Mouse (Mus musculus): ENCODE results near the gene Anapc16. TPM values are rescaled to one million over a fixed set of nuclear protein-coding genes. Genes with fewer than 3 reads are reported as not detected.

Gene Anapc16
- total RNA-seq, 1 experiment, result 54.5 TPM

DNA sequence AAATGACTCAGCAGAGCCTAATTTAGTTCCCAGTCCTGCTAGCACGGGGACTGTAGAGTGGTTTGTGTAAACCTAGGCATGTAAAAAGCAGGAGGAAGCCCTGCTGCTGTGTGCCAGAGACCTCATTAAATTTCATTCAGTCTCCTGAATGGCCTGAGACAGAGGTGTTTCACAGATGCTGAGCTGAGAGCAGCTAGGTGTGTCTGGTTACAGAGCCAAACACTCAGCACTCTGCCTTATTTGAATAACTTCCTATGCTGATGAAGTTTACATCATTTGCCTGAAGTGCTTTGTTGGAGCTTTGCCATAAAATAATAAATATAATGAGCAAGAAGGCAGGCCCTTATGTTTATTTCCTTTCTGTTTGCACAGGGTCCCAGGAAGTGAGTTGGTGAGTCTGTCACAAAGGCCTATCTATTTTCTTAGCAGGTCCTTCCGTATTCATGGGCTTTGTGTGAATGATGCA, 24.7 kb upstream of the Anapc16 start:
- Histone ChIP-seq H3K4me1 (ENCODE audit: control insufficient read depth in 2 of 2, insufficient read depth in 2 of 2, low read length in 2 of 2, poor library complexity in 1 of 2) (peaks cover 0 to 20% of the 10 kb centered on the region in 2 experiments; a peak in 2 of 4 replicates), H3K27ac (ENCODE audit: insufficient read depth, low read depth, low read length, poor library complexity, severe bottlenecking) (no peak overlapping the region), H3K4me3 (ENCODE audit: insufficient read depth in 1 of 2, low read depth in 1 of 2, low read length in 2 of 2, poor library complexity in 1 of 2, severe bottlenecking in 1 of 2) (no peak overlapping the region), H3K9ac (ENCODE audit: insufficient read depth, low read depth, low read length, poor library complexity, severe bottlenecking) (no peak overlapping the region), H3K9me3 (ENCODE audit: control insufficient read depth, insufficient read depth, low read depth, low read length) (no peaks in the 10 kb centered on the region), H3K36me3 (ENCODE audit: control insufficient read depth, insufficient read depth, low read length, poor library complexity, severe bottlenecking) (no peaks in the 10 kb centered on the region)
- no peak for DNase-seq (ENCODE audit: low read depth, low spot score)
- TF ChIP-seq HCFC1 (IDR thresholded peaks at IDR 0.05; ENCODE audit: borderline replicate concordance, insufficient read depth, low read length) (no peak), CHD2 (IDR thresholded peaks at IDR 0.05; ENCODE audit: low read depth, low read length) (no peak), MAFK (IDR thresholded peaks at IDR 0.05; ENCODE audit: insufficient read depth, low read depth, low read length) (no peak), ZNF384 (IDR thresholded peaks at IDR 0.05; ENCODE audit: low read depth, low read length) (no peak), ZC3H11A (IDR thresholded peaks at IDR 0.05; ENCODE audit: borderline replicate concordance, low read depth, low read length) (no peak)
- in situ Hi-C loops (cut with MboI; ENCODE audit: low sequenced_read_pairs in 2 of 2, unreplicated experiment in 2 of 2), result no loop called here

DNA sequence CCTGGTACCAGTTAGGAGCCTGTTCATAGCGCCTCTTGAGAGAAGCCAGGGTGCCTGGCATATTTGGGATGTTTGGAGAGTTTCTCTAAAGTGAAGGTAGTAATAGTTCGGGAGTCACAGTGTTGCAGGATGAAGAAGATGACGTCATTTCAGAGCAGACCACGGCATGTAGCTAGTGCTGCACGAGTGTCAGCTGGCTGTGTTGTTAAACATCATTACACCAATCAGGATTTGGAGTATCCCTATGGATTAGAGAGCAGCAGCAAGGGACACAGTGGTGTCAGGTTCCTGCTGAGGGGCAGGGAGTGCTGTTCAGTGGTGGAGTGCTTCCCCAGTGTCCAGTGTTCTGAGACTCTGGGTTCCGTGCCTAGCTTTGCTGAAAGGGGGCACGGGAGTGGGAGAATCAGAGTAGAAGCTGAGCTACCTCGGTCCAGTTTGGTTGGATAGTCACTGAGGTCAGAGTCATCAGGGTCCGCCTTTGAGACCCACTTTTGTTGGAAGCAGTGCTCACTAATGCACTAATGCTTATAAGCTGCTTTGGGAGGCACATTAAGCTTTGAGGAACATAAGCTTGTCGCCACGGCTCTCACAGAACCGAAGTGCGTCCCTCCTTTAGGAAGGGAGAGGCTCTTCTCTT, 23.9 kb upstream of the Anapc16 start:
- Histone ChIP-seq H3K9me3 (ENCODE audit: control insufficient read depth, insufficient read depth, low read depth, low read length) (no peaks in the 10 kb centered on the region), H3K4me1 (ENCODE audit: control insufficient read depth in 2 of 2, insufficient read depth in 2 of 2, low read length in 2 of 2, poor library complexity in 1 of 2) (peaks cover 0 to 15% of the 10 kb centered on the region in 2 experiments; a peak in 2 of 4 replicates), H3K36me3 (ENCODE audit: control insufficient read depth, insufficient read depth, low read length, poor library complexity, severe bottlenecking) (no peaks in the 10 kb centered on the region), H3K9ac (ENCODE audit: insufficient read depth, low read depth, low read length, poor library complexity, severe bottlenecking) (no peak overlapping the region), H3K27ac (ENCODE audit: insufficient read depth, low read depth, low read length, poor library complexity, severe bottlenecking) (no peak overlapping the region), H3K4me3 (ENCODE audit: insufficient read depth in 1 of 2, low read depth in 1 of 2, low read length in 2 of 2, poor library complexity in 1 of 2, severe bottlenecking in 1 of 2) (no peak overlapping the region)
- in situ Hi-C loops (cut with MboI; ENCODE audit: low sequenced_read_pairs in 2 of 2, unreplicated experiment in 2 of 2), result no loop called here
- no peak for DNase-seq (ENCODE audit: low read depth, low spot score)
- TF ChIP-seq CHD2 (IDR thresholded peaks at IDR 0.05; ENCODE audit: low read depth, low read length) (no peak), ZNF384 (IDR thresholded peaks at IDR 0.05; ENCODE audit: low read depth, low read length) (no peak), ZC3H11A (IDR thresholded peaks at IDR 0.05; ENCODE audit: borderline replicate concordance, low read depth, low read length) (no peak), MAFK (IDR thresholded peaks at IDR 0.05; ENCODE audit: insufficient read depth, low read depth, low read length) (no peak)

DNA sequence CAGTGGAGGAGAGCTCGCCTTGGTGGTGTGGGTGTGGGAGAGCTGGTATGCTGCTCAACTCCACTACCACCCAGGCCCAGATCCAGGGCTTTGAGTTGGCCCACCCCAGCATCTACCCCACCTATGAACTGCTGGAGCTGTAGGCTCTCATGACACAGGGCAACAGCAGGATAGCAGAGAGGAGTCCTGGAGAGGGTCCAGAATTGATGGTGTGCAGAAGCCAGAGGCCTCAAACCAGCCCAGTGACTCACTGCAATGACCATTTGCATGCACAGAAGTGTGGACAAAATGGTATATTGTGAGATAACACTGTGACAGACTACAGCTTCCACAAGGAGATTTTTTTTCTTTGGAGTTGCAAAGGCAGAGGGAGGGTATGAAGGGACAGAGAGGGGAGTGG, 20.8 kb upstream of the Anapc16 start:
- no peak for DNase-seq (ENCODE audit: low read depth, low spot score)
- in situ Hi-C loops (cut with MboI; ENCODE audit: low sequenced_read_pairs in 2 of 2, unreplicated experiment in 2 of 2), result no loop called here
- no peaks in the 10 kb centered on the region for H3K9me3 ChIP-seq (ENCODE audit: control insufficient read depth, insufficient read depth, low read depth, low read length)
- no peak overlapping the region for H3K9ac ChIP-seq (ENCODE audit: insufficient read depth, low read depth, low read length, poor library complexity, severe bottlenecking)
- H3K4me3 ChIP-seq (ENCODE audit: insufficient read depth in 1 of 2, low read depth in 1 of 2, low read length in 2 of 2, poor library complexity in 1 of 2, severe bottlenecking in 1 of 2), result no peak overlapping the region
- no peak for TF ChIP-seq ZNF384 (IDR thresholded peaks at IDR 0.05; ENCODE audit: low read depth, low read length)
- TF ChIP-seq HCFC1 (IDR thresholded peaks at IDR 0.05; ENCODE audit: borderline replicate concordance, insufficient read depth, low read length), result no peak
- no peak for TF ChIP-seq MAFK (IDR thresholded peaks at IDR 0.05; ENCODE audit: insufficient read depth, low read depth, low read length)
- no peak for TF ChIP-seq CHD2 (IDR thresholded peaks at IDR 0.05; ENCODE audit: low read depth, low read length)
- TF ChIP-seq ZC3H11A (IDR thresholded peaks at IDR 0.05; ENCODE audit: borderline replicate concordance, low read depth, low read length), result no peak
- H3K4me1 ChIP-seq (ENCODE audit: control insufficient read depth in 2 of 2, insufficient read depth in 2 of 2, low read length in 2 of 2, poor library complexity in 1 of 2), result peaks cover 0 to 6% of the 10 kb centered on the region in 2 experiments; a peak in 2 of 4 replicates
- no peaks in the 10 kb centered on the region for H3K36me3 ChIP-seq (ENCODE audit: control insufficient read depth, insufficient read depth, low read length, poor library complexity, severe bottlenecking)
- H3K27ac ChIP-seq (ENCODE audit: insufficient read depth, low read depth, low read length, poor library complexity, severe bottlenecking), result no peak overlapping the region

- H3K9me3 ChIP-seq (ENCODE audit: control insufficient read depth, insufficient read depth, low read depth, low read length), result no peaks in the 10 kb centered on the region
- DNase-seq (ENCODE audit: low read depth, low spot score), result no peak
- TF ChIP-seq ZC3H11A (IDR thresholded peaks at IDR 0.05; ENCODE audit: borderline replicate concordance, low read depth, low read length) (no peak), ZNF384 (IDR thresholded peaks at IDR 0.05; ENCODE audit: low read depth, low read length) (no peak), HCFC1 (IDR thresholded peaks at IDR 0.05; ENCODE audit: borderline replicate concordance, insufficient read depth, low read length) (no peak), MAFK (IDR thresholded peaks at IDR 0.05; ENCODE audit: insufficient read depth, low read depth, low read length) (no peak), CHD2 (IDR thresholded peaks at IDR 0.05; ENCODE audit: low read depth, low read length) (no peak)
- no peak overlapping the region for H3K4me3 ChIP-seq (ENCODE audit: insufficient read depth in 1 of 2, low read depth in 1 of 2, low read length in 2 of 2, poor library complexity in 1 of 2, severe bottlenecking in 1 of 2)
- in situ Hi-C loops (cut with MboI; ENCODE audit: low sequenced_read_pairs in 2 of 2, unreplicated experiment in 2 of 2), result no loop called here
- no peak overlapping the region for H3K9ac ChIP-seq (ENCODE audit: insufficient read depth, low read depth, low read length, poor library complexity, severe bottlenecking)
- H3K27ac ChIP-seq (ENCODE audit: insufficient read depth, low read depth, low read length, poor library complexity, severe bottlenecking), result no peak overlapping the region
- peaks cover 12% of the 10 kb centered on the region; the same call in 1 of the 2 replicates for H3K36me3 ChIP-seq (ENCODE audit: control insufficient read depth, insufficient read depth, low read length, poor library complexity, severe bottlenecking)
- H3K4me1 ChIP-seq (ENCODE audit: control insufficient read depth in 2 of 2, insufficient read depth in 2 of 2, low read length in 2 of 2, poor library complexity in 1 of 2), result no peaks in the 10 kb centered on the region
Measured at GRCm38 (mm10) chr10:60019299-60019698, 16.4 kb upstream of the Anapc16 start.

Measured in ES-E14 (cell line).